Mouse (Mus musculus) forebrain, postnatal 0 days (tissue): Measurements from ENCODE around the gene Rimbp3. TPM values are rescaled to one million over a fixed set of nuclear protein-coding genes. Genes with fewer than 3 reads are reported as not detected.

Experiments
- ATAC-seq: fragments of 200-750 bp; cut with Nextera tagmentation; 2 replicates; pipeline ENCODE4 v1.8.0; 2017; ENCODE audit warnings: mild to moderate bottlenecking, moderate library complexity
- DNase-seq: peaks from one replicate; pipeline ENCODE4 v3.0.0-alpha.2; 2015
- H3K27ac ChIP-seq: fragments of 300-500 bp; sonication (generic); 2 replicates; pipeline ENCODE4 v1.5.1; 2014; ENCODE audit warnings: low read depth, mild to moderate bottlenecking, antibody characterized with exemption, low read length, moderate library complexity, mixed read lengths
- H3K27me3 ChIP-seq: fragments of 300-500 bp; sonication (generic); 2 replicates; pipeline ENCODE4 v1.6.1; 2014; ENCODE audit warnings: mild to moderate bottlenecking, low read length, mixed read lengths; ENCODE audit not compliant: insufficient read depth
- H3K36me3 ChIP-seq: fragments of 300-500 bp; sonication (generic); 2 replicates; pipeline ENCODE4 v1.6.1; 2014; ENCODE audit warnings: mild to moderate bottlenecking, moderate library complexity; ENCODE audit not compliant: insufficient read depth
- H3K4me1 ChIP-seq: fragments of 300-500 bp; sonication (generic); 2 replicates; pipeline ENCODE4 v1.6.1; 2014; ENCODE audit warnings: antibody characterized with exemption; ENCODE audit not compliant: insufficient read depth
- H3K4me2 ChIP-seq: fragments of 300-500 bp; sonication (generic); 2 replicates; pipeline ENCODE4 v1.6.1; 2014; ENCODE audit warnings: low read depth, mild to moderate bottlenecking, moderate library complexity
- H3K4me3 ChIP-seq: fragments of 300-500 bp; sonication (generic); 2 replicates; pipeline ENCODE4 v1.5.1; 2014; ENCODE audit warnings: low read depth, low read length, mixed read lengths
- H3K9ac ChIP-seq: fragments of 300-500 bp; sonication (generic); 2 replicates; pipeline ENCODE4 v1.6.1; 2014; ENCODE audit warnings: mild to moderate bottlenecking
- H3K9me3 ChIP-seq: fragments of 300-500 bp; sonication (generic); 2 replicates; pipeline ENCODE4 v1.6.1; 2016; ENCODE audit warnings: low read length
- CTCF ChIP-seq: sonication (generic); IDR thresholded peaks from 2 replicates; pipeline ENCODE4 v1.5.1; 2016; ENCODE audit warnings: antibody characterized with exemption, control low read depth, low read depth
- WGBS: fragments of 180-500 bp; shearing (Covaris S2); extraction: QIAGEN DNeasy Blood & Tissue Kit; methylation state at CpG from one replicate; pipeline ENCODE4 v1.1.7; 2014; 5-methylcytosine and 5-hydroxymethylcytosine counted together
- polyA plus RNA-seq: library from polyadenylated mRNA; unstranded; fragments of >200 nt; fragmentation: Nextera tagmentation; extraction: Ambion mirVana; gene quantifications from 2 replicates; pipeline ENCODE4 v1.2.1, GENCODE M21; 2015
- total RNA-seq: library from RNA; depleted of rRNA; stranded (reverse); fragments of >200 nt; gene quantifications from 2 replicates; pipeline ENCODE4 v1.2.3, GENCODE M21; 2014

Rimbp3 gene
- total and polyA plus RNA-seq, 2 experiments from 2014 or later, result 1.3 to 3.3 TPM

DNA sequence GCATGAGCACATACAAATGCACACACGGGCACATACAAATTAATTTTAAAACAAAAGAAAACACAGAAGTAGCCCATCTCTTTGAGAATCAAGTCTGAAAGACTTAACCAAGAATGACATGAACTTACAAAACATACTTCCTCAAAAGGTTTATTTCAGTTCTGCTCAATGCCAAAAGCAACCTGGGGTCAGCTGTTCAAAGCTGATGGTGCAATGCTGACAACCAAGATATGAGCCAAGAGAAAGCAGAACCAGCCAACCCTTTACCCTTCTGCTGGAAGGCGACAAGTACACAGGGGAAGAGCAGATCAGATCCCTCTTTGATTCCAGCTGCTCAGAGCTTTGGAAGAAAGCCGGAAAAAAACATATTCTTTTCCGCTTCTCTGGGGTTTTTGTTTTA, 27.0 kb upstream of the Rimbp3 start:
- no peak overlapping the region for H3K27ac ChIP-seq
- H3K27me3 ChIP-seq, result no peaks in the 10 kb centered on the region
- H3K9ac ChIP-seq, result no peak overlapping the region
- TF ChIP-seq CTCF, result no peak
- no peak overlapping the region for H3K4me3 ChIP-seq
- H3K9me3 ChIP-seq, result no peaks in the 10 kb centered on the region
- DNase-seq (no peak), ATAC-seq (no peak)
- 0 out of 2 replicates have a peak, but pooled peaks cover 5% of the 10 kb centered on the region for H3K36me3 ChIP-seq
- no peak overlapping the region for H3K4me2 ChIP-seq
- 81% methylated on average over 4 of the region's 4 CpGs for WGBS
- H3K4me1 ChIP-seq, result no peaks in the 10 kb centered on the region

DNA sequence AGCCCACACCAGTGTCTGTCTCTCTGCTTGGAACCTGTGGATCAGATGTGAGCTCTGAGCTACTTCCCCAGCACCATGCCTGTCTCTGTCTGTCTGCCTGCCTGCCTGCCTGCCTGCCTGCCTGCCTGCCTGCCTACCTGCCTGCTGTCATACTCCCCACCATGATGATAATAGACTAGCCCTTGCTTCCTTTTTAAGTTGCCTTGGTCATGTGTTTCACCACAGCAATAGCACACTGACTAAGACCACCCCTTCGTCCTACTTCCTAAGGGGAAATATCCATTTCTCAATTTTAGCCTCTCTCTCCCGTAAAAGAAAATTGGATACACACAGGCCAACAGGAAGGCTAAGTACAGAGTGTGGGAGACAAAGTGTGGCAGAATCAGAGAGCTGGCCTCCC, 26.3 kb upstream of the Rimbp3 start:
- Histone ChIP-seq H3K4me2 (no peak overlapping the region), H3K27ac (no peak overlapping the region), H3K4me3 (no peak overlapping the region), H3K4me1 (no peaks in the 10 kb centered on the region), H3K9me3 (no peaks in the 10 kb centered on the region), H3K27me3 (no peaks in the 10 kb centered on the region), H3K9ac (no peak overlapping the region), H3K36me3 (0 out of 2 replicates have a peak, but pooled peaks cover 9% of the 10 kb centered on the region)
- DNase-seq (no peak), ATAC-seq (no peak)
- WGBS, result 90% methylated on average over 2 of the region's 2 CpGs
- TF ChIP-seq CTCF, result no peak

DNA sequence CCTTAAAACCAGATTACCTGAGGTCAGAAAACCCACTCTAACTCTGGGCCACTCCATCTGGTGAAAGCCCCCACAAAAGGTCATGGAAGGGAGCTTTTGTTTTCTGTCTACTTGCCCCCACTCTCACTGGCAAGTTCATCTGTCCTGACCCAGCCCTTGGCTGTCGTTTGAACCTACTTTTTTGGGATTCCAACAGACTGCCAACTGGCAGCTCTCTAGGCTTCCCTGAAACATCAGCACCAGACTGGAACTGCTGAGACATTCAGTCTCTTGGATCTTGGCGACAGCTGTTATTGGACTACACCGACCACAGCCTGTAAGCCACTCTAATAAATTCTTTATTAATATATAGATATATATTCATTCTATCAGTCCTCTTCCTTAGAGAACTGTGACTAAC, 25.4 kb upstream of the Rimbp3 start:
- H3K9me3 ChIP-seq, result no peaks in the 10 kb centered on the region
- no peak overlapping the region for H3K4me2 ChIP-seq
- H3K4me1 ChIP-seq, result no peaks in the 10 kb centered on the region
- no peak for ATAC-seq
- H3K4me3 ChIP-seq, result no peak overlapping the region
- no peak for DNase-seq
- H3K9ac ChIP-seq, result no peak overlapping the region
- 0 out of 2 replicates have a peak, but pooled peaks cover 9% of the 10 kb centered on the region for H3K36me3 ChIP-seq
- no peak for TF ChIP-seq CTCF
- 80% methylated on average over 3 of the region's 3 CpGs for WGBS
- no peaks in the 10 kb centered on the region for H3K27me3 ChIP-seq
- no peak overlapping the region for H3K27ac ChIP-seq

DNA sequence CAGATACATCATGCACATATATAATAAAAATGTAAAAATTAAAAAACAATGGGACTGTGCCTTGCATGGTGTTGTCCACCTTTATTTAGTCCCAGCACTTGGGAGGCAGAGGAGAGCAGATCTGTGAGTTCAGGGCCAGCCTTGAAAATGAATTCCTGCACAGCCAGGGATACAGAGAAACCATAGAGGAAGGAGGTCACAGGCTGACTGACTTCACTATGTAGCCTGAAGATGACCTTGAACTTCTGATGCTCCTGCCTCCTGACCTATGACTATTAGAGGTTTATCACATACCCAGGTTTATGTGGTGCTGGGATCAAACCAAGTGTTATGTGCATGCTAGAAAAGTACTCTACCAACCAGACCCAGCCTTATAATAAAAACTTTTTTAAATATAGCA, 22.9 kb upstream of the Rimbp3 start:
- Histone ChIP-seq H3K4me3 (no peak overlapping the region), H3K4me2 (no peak overlapping the region), H3K4me1 (no peaks in the 10 kb centered on the region), H3K9ac (no peak overlapping the region), H3K27me3 (no peaks in the 10 kb centered on the region), H3K36me3 (0 out of 2 replicates have a peak, but pooled peaks cover 9% of the 10 kb centered on the region), H3K27ac (no peak overlapping the region), H3K9me3 (no peaks in the 10 kb centered on the region)
- ATAC-seq (no peak), DNase-seq (no peak)
- TF ChIP-seq CTCF, result no peak

DNA sequence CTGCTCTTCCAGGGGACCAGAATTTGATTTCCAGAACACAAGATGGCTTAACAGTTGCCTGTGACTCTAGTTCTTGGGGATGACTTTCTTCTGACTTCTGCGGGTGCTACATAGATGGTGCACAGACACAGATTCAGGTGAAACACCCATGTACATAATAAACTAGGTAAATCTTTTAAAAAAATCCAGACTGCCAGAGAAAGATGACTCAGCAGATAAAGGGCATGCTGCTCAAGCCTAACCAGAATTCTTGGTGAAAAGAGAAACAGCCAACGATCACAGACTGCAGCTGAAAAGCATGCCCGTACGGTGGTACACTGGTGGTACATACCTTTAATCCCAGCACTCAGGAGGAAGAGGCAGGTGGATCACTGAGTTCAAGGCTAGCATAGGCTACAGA, 14.6 kb upstream of the Rimbp3 start:
- TF ChIP-seq CTCF, result no peak
- no peaks in the 10 kb centered on the region for H3K9me3 ChIP-seq
- H3K36me3 ChIP-seq, result no peaks in the 10 kb centered on the region
- no peaks in the 10 kb centered on the region for H3K4me1 ChIP-seq
- no peaks in the 10 kb centered on the region for H3K27me3 ChIP-seq
- WGBS, result 96% methylated on average over 4 of the region's 4 CpGs
- H3K4me2 ChIP-seq, result no peak overlapping the region
- DNase-seq (no peak), ATAC-seq (no peak)
- no peak overlapping the region for H3K9ac ChIP-seq
- no peak overlapping the region for H3K4me3 ChIP-seq
- H3K27ac ChIP-seq, result no peak overlapping the region

DNA sequence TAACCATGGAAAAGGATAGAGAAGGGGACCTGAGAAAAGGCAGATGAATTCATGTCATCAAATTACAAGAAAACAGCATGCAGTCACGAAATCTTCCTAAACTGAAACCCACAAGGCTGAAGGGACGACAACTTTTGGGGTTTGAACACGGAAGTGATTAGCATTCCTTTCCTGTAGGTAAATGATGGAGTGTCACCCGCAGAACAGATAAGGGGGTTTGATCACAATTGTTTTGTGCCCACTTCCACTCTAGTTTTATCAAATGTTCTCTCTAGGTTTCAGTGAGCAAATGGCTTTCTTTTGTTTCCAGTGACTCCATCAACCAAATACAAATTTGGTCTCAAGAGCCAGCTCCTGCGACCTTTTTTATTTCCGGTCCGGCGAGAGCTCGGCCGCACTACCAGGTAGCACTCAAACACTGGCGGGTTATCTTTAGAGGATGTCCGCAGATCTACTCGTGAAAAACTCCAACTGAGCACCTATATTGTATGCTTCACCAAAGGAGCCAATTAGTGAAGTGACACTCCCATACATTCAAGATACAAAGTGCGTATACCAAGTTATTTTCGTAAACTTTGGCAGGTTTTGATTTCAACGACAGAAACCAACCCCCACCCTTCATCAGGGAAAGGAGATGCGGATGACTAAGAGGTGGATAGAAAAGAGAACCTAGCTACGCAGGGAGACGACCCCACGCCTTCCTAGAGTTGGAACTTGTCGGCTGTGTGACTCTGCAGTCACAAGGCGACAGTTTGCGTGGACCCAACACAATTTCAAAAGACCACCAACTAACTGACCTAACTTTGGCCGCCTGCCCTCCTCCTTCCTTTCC, 8.1 kb upstream of the Rimbp3 start:
- H3K4me3 ChIP-seq, result peak overlapping the region; percentile 75
- H3K9me3 ChIP-seq, result no peaks in the 10 kb centered on the region
- H3K27ac ChIP-seq, result peak overlapping the region; percentile 77
- peak overlapping the region; percentile 71 for H3K4me2 ChIP-seq
- H3K36me3 ChIP-seq, result no peaks in the 10 kb centered on the region
- no peak for TF ChIP-seq CTCF
- H3K9ac ChIP-seq, result peak overlapping the region; percentile 97
- peaks cover 14% of the 10 kb centered on the region; the same call in 1 of the 2 replicates for H3K4me1 ChIP-seq
- 8% methylated on average over 24 of the region's 24 CpGs for WGBS
- DNase-seq (no peak), ATAC-seq (peak; percentile 7; the same call in 1 of the 2 replicates)
- no peaks in the 10 kb centered on the region for H3K27me3 ChIP-seq

DNA sequence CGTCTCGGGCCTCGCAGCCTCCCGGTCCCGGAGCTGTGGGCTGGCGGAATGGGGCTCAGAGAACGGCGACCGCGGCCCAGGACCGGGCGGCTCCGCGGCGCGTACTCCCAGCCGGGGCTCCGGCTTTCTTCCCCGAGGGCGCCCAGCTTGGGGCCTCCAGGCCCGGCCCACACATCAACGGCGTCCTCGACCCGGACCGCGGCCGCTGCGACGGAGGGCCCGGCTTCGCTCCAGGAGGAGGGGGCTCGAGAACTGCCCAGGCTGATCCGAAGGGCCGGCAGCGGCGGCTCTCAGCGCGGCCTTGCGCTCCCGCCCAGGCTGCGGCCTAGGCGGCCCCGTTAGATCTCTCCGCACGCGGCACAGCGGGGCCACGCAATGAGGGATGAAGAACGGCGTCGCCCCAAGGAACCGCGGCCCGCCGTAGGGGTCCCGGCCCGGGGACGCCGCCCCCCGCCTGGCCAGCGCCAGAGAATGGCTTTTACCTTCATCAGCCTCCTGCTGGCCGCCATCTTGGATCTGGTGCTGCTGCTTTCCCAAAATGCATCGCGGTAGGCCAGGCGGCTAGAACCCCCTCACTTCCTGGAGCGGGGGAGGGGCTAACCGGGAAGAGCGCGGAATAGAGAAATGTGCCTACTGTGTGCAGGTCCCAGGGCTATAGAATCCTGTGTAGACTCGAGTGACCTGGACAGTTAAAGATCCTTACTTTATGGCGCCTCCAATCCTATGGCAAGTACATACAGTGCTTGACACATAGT, 7.3 kb upstream of the Rimbp3 start:
- peak overlapping the region; percentile 75 for H3K4me3 ChIP-seq
- peak overlapping the region; percentile 77 for H3K27ac ChIP-seq
- peak; percentile 89 for DNase-seq
- H3K36me3 ChIP-seq, result no peaks in the 10 kb centered on the region
- H3K9me3 ChIP-seq, result no peaks in the 10 kb centered on the region
- WGBS, result 1% methylated on average over 61 of the region's 72 CpGs
- TF ChIP-seq CTCF, result no peak; the same call in 1 of the 2 replicates
- peak overlapping the region; percentile 71 for H3K4me2 ChIP-seq
- peak overlapping the region; percentile 97 for H3K9ac ChIP-seq
- peak; percentile 91 for ATAC-seq
- H3K27me3 ChIP-seq, result no peaks in the 10 kb centered on the region
- H3K4me1 ChIP-seq, result peaks cover 14% of the 10 kb centered on the region; the same call in 1 of the 2 replicates
